Mouse (Mus musculus) frontal cortex, postnatal 10 days (tissue): Measurements from ENCODE around the gene Spcs2.
"Not testable (repeated sequence)": the region's sequence is repeated elsewhere in the genome, so short reads cannot be mapped to it uniquely, and the experiment has no call there.

Experiments used
- DNase-seq, 2 experiments: peaks; one replicate each; pipeline ENCODE4 v3.0.0; 2022; ENCODE audit warnings: low spot score in 2 of 2, mixed read lengths in 1 of 2

Spcs2 gene

GRCm38 (mm10) chr7:99824649-99825483 lies 38.4 kb downstream of the Spcs2 start:
- DNase-seq: no peak

- DNase-seq: no peak
Measured at GRCm38 (mm10) chr7:99823045-99823663, 40.1 kb downstream of the Spcs2 start.

GRCm38 (mm10) chr7:99822426-99822825 lies 40.8 kb downstream of the Spcs2 start:
- DNase-seq: no peak

GRCm38 (mm10) chr7:99821953-99822352 lies 41.3 kb downstream of the Spcs2 start:
- DNase-seq: no peak

GRCm38 (mm10) chr7:99818181-99818725 lies 45.0 kb downstream of the Spcs2 start:
- not testable (repeated sequence) for DNase-seq

- no peak for DNase-seq
Measured at GRCm38 (mm10) chr7:99813394-99813793, 49.9 kb downstream of the Spcs2 start.

- no peak for DNase-seq
Measured at GRCm38 (mm10) chr7:99811661-99812060, 51.6 kb downstream of the Spcs2 start.

GRCm38 (mm10) chr7:99810814-99811213 lies 52.4 kb downstream of the Spcs2 start:
- no peak for DNase-seq

- DNase-seq: not testable (repeated sequence)
Measured at GRCm38 (mm10) chr7:99807043-99807442, 56.2 kb downstream of the Spcs2 start.

- DNase-seq: no peak
Measured at GRCm38 (mm10) chr7:99805340-99805739, 57.9 kb downstream of the Spcs2 start.

GRCm38 (mm10) chr7:99804033-99804432 lies 59.2 kb downstream of the Spcs2 start:
- not testable (repeated sequence) for DNase-seq

GRCm38 (mm10) chr7:99803535-99803934 lies 59.7 kb downstream of the Spcs2 start:
- DNase-seq: no peak

GRCm38 (mm10) chr7:99799118-99799517 lies 64.1 kb downstream of the Spcs2 start:
- no peak for DNase-seq

GRCm38 (mm10) chr7:99797911-99798647 lies 65.2 kb downstream of the Spcs2 start:
- DNase-seq: peak in 1 of 2 experiments; percentile 59

- no peak for DNase-seq
Measured at GRCm38 (mm10) chr7:99797261-99797660, 66.0 kb downstream of the Spcs2 start.

- DNase-seq: no peak
Measured at GRCm38 (mm10) chr7:99796471-99796870, 66.8 kb downstream of the Spcs2 start.

- DNase-seq: peak in 1 of 2 experiments; percentile 16
Measured at GRCm38 (mm10) chr7:99795192-99795981, 67.9 kb downstream of the Spcs2 start.

GRCm38 (mm10) chr7:99794096-99794495 lies 69.2 kb downstream of the Spcs2 start:
- no peak for DNase-seq

- no peak for DNase-seq
Measured at GRCm38 (mm10) chr7:99790816-99791215, 72.4 kb downstream of the Spcs2 start.

- no peak for DNase-seq
Measured at GRCm38 (mm10) chr7:99788563-99788962, 74.7 kb downstream of the Spcs2 start.

- no peak for DNase-seq
Measured at GRCm38 (mm10) chr7:99787935-99788334, 75.3 kb downstream of the Spcs2 start.
